Mouse (Mus musculus): Measurements from ENCODE around the gene Pcna.
"Not testable (repeated sequence)": the region's sequence is repeated elsewhere in the genome, so short reads cannot be mapped to it uniquely, and the experiment has no call there.

Pcna gene

GRCm38 (mm10) chr2:132275527-132275926 is 22.4 kb upstream of the Pcna start:
- DNase-seq: no peak

- no peak for DNase-seq
These were observed 19.7 kb upstream of the Pcna start for GRCm38 (mm10) chr2:132272694-132273389.

- no peak for DNase-seq
These were observed 17.3 kb upstream of the Pcna start for GRCm38 (mm10) chr2:132270331-132270951.

GRCm38 (mm10) chr2:132269217-132269616 is 16.1 kb upstream of the Pcna start:
- no peak for DNase-seq

GRCm38 (mm10) chr2:132266086-132266485 is 13.0 kb upstream of the Pcna start:
- no peak for DNase-seq

GRCm38 (mm10) chr2:132265196-132265595 is 12.1 kb upstream of the Pcna start:
- no peak for DNase-seq

GRCm38 (mm10) chr2:132264266-132264710 is 11.2 kb upstream of the Pcna start:
- DNase-seq: no peak

- peak; percentile 54 for DNase-seq
These were observed 10.5 kb upstream of the Pcna start for GRCm38 (mm10) chr2:132263421-132264265.

- peak; percentile 100 for DNase-seq
These were observed 9.8 kb upstream of the Pcna start, which contains the start of gene Cds2 for GRCm38 (mm10) chr2:132262879-132263398. Gene Cds2, plus strand, starts transcription at chr2:132263148.

GRCm38 (mm10) chr2:132262175-132262574 is 9.1 kb upstream of the Pcna start:
- no peak for DNase-seq

- DNase-seq: no peak
These were observed 7.5 kb upstream of the Pcna start for GRCm38 (mm10) chr2:132260601-132261000.

GRCm38 (mm10) chr2:132257350-132258068 is 4.4 kb upstream of the Pcna start:
- DNase-seq: no peak

- no peak for DNase-seq
These were observed 489 bp upstream of the Pcna start for GRCm38 (mm10) chr2:132253603-132254002.

GRCm38 (mm10) chr2:132251911-132252310 is 1.2 kb downstream of the Pcna start:
- no peak for DNase-seq

GRCm38 (mm10) chr2:132247539-132248313 is 5.4 kb downstream of the Pcna start, which contains the start of gene Tmem230:
Gene Tmem230, minus strand, starts transcription at chr2:132247807.
- peak; percentile 98 for DNase-seq

- no peak for DNase-seq
These were observed 9.7 kb downstream of the Pcna start for GRCm38 (mm10) chr2:132243370-132243769.

GRCm38 (mm10) chr2:132240457-132240856 is 12.7 kb downstream of the Pcna start:
- peak; percentile 69 for DNase-seq

- DNase-seq: not testable (repeated sequence)
These were observed 13.7 kb downstream of the Pcna start for GRCm38 (mm10) chr2:132239434-132239833.

GRCm38 (mm10) chr2:132235975-132236374 is 17.1 kb downstream of the Pcna start:
- DNase-seq: no peak

GRCm38 (mm10) chr2:132235291-132235690 is 17.8 kb downstream of the Pcna start:
- no peak for DNase-seq

- no peak for DNase-seq
These were observed 18.9 kb downstream of the Pcna start for GRCm38 (mm10) chr2:132233985-132234765.

Measured in embryo, embryonic 11 days (tissue).